Mouse (Mus musculus): Measurements from ENCODE around the gene Calcoco1. TPM values are rescaled to one million over a fixed set of nuclear protein-coding genes. Genes with fewer than 3 reads are reported as not detected.

Calcoco1 gene
- total and polyA plus RNA-seq, 3 experiments, result 2.9 to 19.0 TPM; not detected in 1

DNA sequence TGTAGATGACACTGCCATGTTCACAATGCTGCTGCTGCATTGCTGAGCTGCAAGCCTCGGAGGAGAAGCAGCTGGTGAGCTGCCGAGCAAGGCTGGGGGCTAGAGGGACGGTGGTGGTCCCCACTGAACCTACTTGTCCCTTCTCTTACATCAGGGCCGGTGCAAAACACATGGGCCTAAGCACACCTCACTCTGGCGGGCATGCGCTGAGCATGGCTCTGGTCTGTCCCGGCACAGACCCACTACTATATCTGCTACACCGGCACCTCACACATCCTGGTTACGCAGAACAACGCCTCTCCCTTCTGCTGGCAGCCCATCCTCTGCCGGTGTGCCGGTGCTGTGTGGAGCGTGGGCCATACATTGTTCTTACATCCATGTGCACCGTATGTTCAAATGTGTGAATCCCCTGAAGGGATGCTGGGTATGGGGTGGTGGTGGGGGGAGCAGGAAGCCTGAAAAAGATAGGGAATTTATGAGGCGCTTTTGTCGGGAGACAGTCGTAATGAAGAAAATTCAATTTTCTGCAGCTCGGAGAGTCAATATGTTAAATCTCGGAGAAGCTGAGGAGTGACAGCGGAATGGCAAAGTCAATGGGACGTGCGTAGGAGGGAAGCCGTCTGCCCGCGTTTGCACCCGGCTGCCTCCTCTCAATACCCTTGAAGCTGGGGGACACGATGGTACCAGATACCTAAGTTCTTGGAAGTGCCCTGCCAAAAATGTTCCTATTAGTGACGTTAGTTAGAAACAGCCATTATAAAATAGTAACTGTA is 12.0 kb upstream of the Calcoco1 start:
- no peaks in the 10 kb centered on the region for H3K9me3 ChIP-seq (replicated peaks; ENCODE audit: insufficient read depth, low read length)
- TF ChIP-seq CHD2 (IDR thresholded peaks at IDR 0.05; ENCODE audit: low read length) (no peak), MYC (IDR thresholded peaks at IDR 0.05; ENCODE audit: low read depth, low read length) (no peak), TBP (IDR thresholded peaks at IDR 0.05; ENCODE audit: low read depth, low read length) (no peak), RAD21 (IDR thresholded peaks at IDR 0.05; ENCODE audit: low read depth, low read length) (no peak), MXI1 (IDR thresholded peaks at IDR 0.05; ENCODE audit: low read depth, low read length) (no peak), POLR2A (IDR thresholded peaks at IDR 0.05; ENCODE audit: control insufficient read depth in 1 of 2, insufficient read depth in 1 of 2, low read depth in 1 of 2, low read length in 2 of 2, poor library complexity in 1 of 2) (no peak), MYB (IDR thresholded peaks at IDR 0.05; ENCODE audit: low read depth, low read length) (no peak), POLR2AphosphoS2 (IDR thresholded peaks at IDR 0.05; ENCODE audit: low read length) (no peak), TCF12 (IDR thresholded peaks at IDR 0.05; ENCODE audit: low read depth, low read length) (no peak), EP300 (IDR thresholded peaks at IDR 0.05; ENCODE audit: low read depth in 1 of 2, low read length in 2 of 2) (no peak), GABPA (IDR thresholded peaks at IDR 0.05; ENCODE audit: low read depth, low read length) (no peak)
- peaks cover 0 to 2% of the 10 kb centered on the region in 2 experiments; a peak in 1 of 4 replicates for H3K4me1 ChIP-seq (ENCODE audit: control insufficient read depth in 1 of 2, insufficient read depth in 2 of 2, low read length in 2 of 2)
- 0 out of 4 replicates have a peak, but pooled peaks cover 0 to 3% of the 10 kb centered on the region in 2 experiments for H3K36me3 ChIP-seq (ENCODE audit: control insufficient read depth in 1 of 2, insufficient read depth in 2 of 2, low read length in 2 of 2)
- no peaks in the 10 kb centered on the region for H3K79me2 ChIP-seq (ENCODE audit: control insufficient read depth, insufficient read depth, low read length, poor library complexity)
- DNase-seq (ENCODE audit: low read depth, low spot score), result no peak
- H3K27me3 ChIP-seq (ENCODE audit: control insufficient read depth in 1 of 2, insufficient read depth in 2 of 2, low read length in 2 of 2), result peaks cover 3 to 15% of the 10 kb centered on the region in 2 experiments
- no peak overlapping the region for H3K9ac ChIP-seq (ENCODE audit: control insufficient read depth, low read depth, low read length, poor library complexity, severe bottlenecking)
- no peak overlapping the region for H3K27ac ChIP-seq (ENCODE audit: control insufficient read depth, low read depth, low read length)
- H3K4me3 ChIP-seq (ENCODE audit: control insufficient read depth in 1 of 2, insufficient read depth in 1 of 2, low read depth in 2 of 2, low read length in 2 of 2), result no peak overlapping the region

DNA sequence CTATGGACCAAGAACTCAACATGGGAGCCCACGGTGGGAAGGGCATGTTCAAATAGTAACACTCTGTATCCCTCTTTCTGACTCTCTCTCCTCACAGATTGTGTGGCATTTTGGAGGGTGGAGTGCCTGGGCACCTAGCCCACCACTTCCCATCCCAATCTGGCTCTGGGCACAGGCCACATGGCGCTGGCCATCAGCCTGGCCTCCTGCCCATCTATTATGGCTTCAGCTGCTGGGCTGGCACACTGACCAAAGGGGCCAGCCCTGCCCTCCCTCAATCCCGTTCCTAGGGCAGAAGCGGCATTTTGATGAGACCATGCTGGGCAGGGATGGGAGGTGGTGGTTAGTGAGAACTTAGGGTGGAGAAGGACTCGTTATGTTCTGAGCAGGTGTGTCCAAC is 11.3 kb upstream of the Calcoco1 start:
- H3K27me3 ChIP-seq (ENCODE audit: control insufficient read depth in 1 of 2, insufficient read depth in 2 of 2, low read length in 2 of 2), result peaks cover 4 to 19% of the 10 kb centered on the region in 2 experiments
- no peak overlapping the region for H3K27ac ChIP-seq (ENCODE audit: control insufficient read depth, low read depth, low read length)
- no peaks in the 10 kb centered on the region for H3K4me1 ChIP-seq (ENCODE audit: control insufficient read depth in 1 of 2, insufficient read depth in 2 of 2, low read length in 2 of 2)
- no peak overlapping the region for H3K4me3 ChIP-seq (ENCODE audit: control insufficient read depth in 1 of 2, insufficient read depth in 1 of 2, low read depth in 2 of 2, low read length in 2 of 2)
- H3K9ac ChIP-seq (ENCODE audit: control insufficient read depth, low read depth, low read length, poor library complexity, severe bottlenecking), result no peak overlapping the region
- TF ChIP-seq NELFE (IDR thresholded peaks at IDR 0.05; ENCODE audit: low read depth, low read length) (no peak), E2F4 (IDR thresholded peaks at IDR 0.05; ENCODE audit: borderline replicate concordance, low read depth, low read length) (no peak), BHLHE40 (IDR thresholded peaks at IDR 0.05; ENCODE audit: borderline replicate concordance, low read depth, low read length) (no peak), GABPA (IDR thresholded peaks at IDR 0.05; ENCODE audit: low read depth, low read length) (no peak), ZC3H11A (IDR thresholded peaks at IDR 0.05; ENCODE audit: low read depth, low read length) (no peak), MAX (IDR thresholded peaks at IDR 0.05; ENCODE audit: low read length) (no peak)
- H3K79me2 ChIP-seq (ENCODE audit: control insufficient read depth, insufficient read depth, low read length, poor library complexity), result no peaks in the 10 kb centered on the region
- DNase-seq (ENCODE audit: low read depth, low spot score), result no peak
- no peaks in the 10 kb centered on the region for H3K9me3 ChIP-seq (replicated peaks; ENCODE audit: insufficient read depth, low read length)
- no peaks in the 10 kb centered on the region for H3K36me3 ChIP-seq (ENCODE audit: control insufficient read depth in 1 of 2, insufficient read depth in 2 of 2, low read length in 2 of 2)

Measured in MEL (cell line).